Comparison of ENCODE assay signal across 18 mouse cellular contexts in genomic region chr2:97463573-97463972, GRCm38 (mm10).
"Had no signal": no experiment of that assay in that cellular context is flagged by ENCODE, and none has a peak within 500 bp of the region (broad histone marks: within the 10 kb centered on the region; RNA-seq: fewer than 3 reads in every experiment).

No protein-coding gene starts in this region.

- H3K9ac ChIP-seq: lung, embryonic 14.5 days; midbrain, embryonic 12.5 days; neural tube, embryonic 13.5 days; neural tube, embryonic 15.5 days had no signal

- H3K4me3 ChIP-seq: midbrain, embryonic 10.5 days; midbrain, embryonic 12.5 days; myocyte; neural tube, embryonic 13.5 days; neural tube, embryonic 15.5 days had no signal

- DNase-seq: lung, adult 18-20 months; lung, embryonic 14.5 days; lung, postnatal 10 days; lung, postnatal 4 days; midbrain, embryonic 14.5 days; retina, postnatal 1 day; right cerebral cortex, adult 18-20 months; right cerebral cortex, postnatal 25 days; right cerebral cortex, postnatal 4 days; spleen, adult 18-20 months; thymus, adult 18-20 months; thymus, postnatal 14 days; thymus, postnatal 36 days had no signal

- H3K27ac ChIP-seq: midbrain, embryonic 10.5 days; midbrain, embryonic 12.5 days; neural tube, embryonic 13.5 days; neural tube, embryonic 15.5 days had no signal

- H3K9me3 ChIP-seq: midbrain, embryonic 10.5 days; midbrain, embryonic 12.5 days; neural tube, embryonic 13.5 days; neural tube, embryonic 15.5 days had no signal

- H3K27me3 ChIP-seq: midbrain, embryonic 12.5 days; neural tube, embryonic 13.5 days; neural tube, embryonic 15.5 days had no signal

- H3K36me3 ChIP-seq: midbrain, embryonic 10.5 days; midbrain, embryonic 12.5 days; neural tube, embryonic 13.5 days; neural tube, embryonic 15.5 days had no signal

- H3K4me2 ChIP-seq: lung, embryonic 14.5 days; midbrain, embryonic 12.5 days; neural tube, embryonic 13.5 days; neural tube, embryonic 15.5 days had no signal
